Mouse (Mus musculus) heart, postnatal 0 days (tissue): ENCODE measurements at regions not wholly inside any gene's neighbourhood (a gene's known extent, or its start where the extent isn't known, plus 50 kb on each side); places are given as distances from the start of the nearest gene placed in this dataset.

Experiments used
- ATAC-seq: fragments of 200-750 bp; cut with Nextera tagmentation; 2 replicates; pipeline ENCODE4 v1.8.0; 2017; ENCODE audit warnings: low read depth, moderate number of reproducible peaks, moderate library complexity; ENCODE audit not compliant: insufficient read depth
- DNase-seq: peaks from one replicate; pipeline ENCODE4 v3.0.0-alpha.2; 2016; ENCODE audit warnings: low spot score
- H3K27ac ChIP-seq: fragments of 300-500 bp; sonication (generic); 2 replicates; pipeline ENCODE4 v1.5.1; 2014; ENCODE audit warnings: low read depth, mild to moderate bottlenecking
- H3K27me3 ChIP-seq: fragments of 300-500 bp; sonication (generic); 2 replicates; pipeline ENCODE4 v1.6.1; 2014; ENCODE audit warnings: low read length, mixed read lengths; ENCODE audit not compliant: control insufficient read depth, insufficient read depth
- H3K36me3 ChIP-seq: fragments of 300-500 bp; sonication (generic); replicated peaks from 2 replicates; pipeline ENCODE4 v1.6.1; 2014; ENCODE audit warnings: low read length, mixed read lengths; ENCODE audit not compliant: control insufficient read depth, insufficient read depth
- H3K4me1 ChIP-seq: fragments of 300-500 bp; sonication (generic); 2 replicates; pipeline ENCODE4 v1.6.1; 2014; ENCODE audit warnings: antibody characterized with exemption; ENCODE audit not compliant: control insufficient read depth, insufficient read depth
- H3K4me2 ChIP-seq: fragments of 300-500 bp; sonication (generic); 2 replicates; pipeline ENCODE4 v1.6.1; 2014; ENCODE audit warnings: low read depth, mild to moderate bottlenecking, low read length, moderate library complexity
- H3K4me3 ChIP-seq: fragments of 300-500 bp; sonication (generic); 2 replicates; pipeline ENCODE4 v1.5.1; 2014; ENCODE audit warnings: low read depth, low read length
- H3K9ac ChIP-seq: fragments of 300-500 bp; sonication (generic); replicated peaks from 2 replicates; pipeline ENCODE4 v1.6.1; 2014; ENCODE audit warnings: low read depth, low read length, mixed read lengths
- H3K9me3 ChIP-seq: fragments of 300-500 bp; sonication (generic); replicated peaks from 2 replicates; pipeline ENCODE4 v1.6.1; 2016; ENCODE audit warnings: low read length; ENCODE audit not compliant: control insufficient read depth
- CTCF ChIP-seq: IDR thresholded peaks from 2 replicates; pipeline ENCODE4 v1.5.1; 2016; ENCODE audit warnings: antibody characterized with exemption, control low read depth, low read depth
- EP300 ChIP-seq: IDR thresholded peaks from 2 replicates; pipeline ENCODE4 v1.6.1; 2016; ENCODE audit warnings: antibody characterized with exemption, low read depth
- WGBS: fragments of 180-500 bp; shearing (Covaris S2); extraction: QIAGEN DNeasy Blood & Tissue Kit; methylation state at CpG from one replicate; pipeline ENCODE4 v1.1.7; 2014; 5-methylcytosine and 5-hydroxymethylcytosine counted together

GRCm38 (mm10) chr11:84676377-84677078, 142.8 kb downstream of the Mrm1 start:
- Histone ChIP-seq H3K4me2 (no peak overlapping the region), H3K9me3 (no peaks in the 10 kb centered on the region), H3K4me3 (no peak overlapping the region), H3K36me3 (no peaks in the 10 kb centered on the region), H3K27me3 (0 out of 2 replicates have a peak, but pooled peaks cover 4% of the 10 kb centered on the region), H3K9ac (no peak overlapping the region), H3K4me1 (no peaks in the 10 kb centered on the region), H3K27ac (no peak overlapping the region)
- DNase-seq (no peak), ATAC-seq (no peak)
- no peak for TF ChIP-seq CTCF
- TF ChIP-seq EP300 = no peak
- 36% methylated on average over 18 of the region's 18 CpGs for WGBS

- Histone ChIP-seq H3K27me3 (0 out of 2 replicates have a peak, but pooled peaks cover 4% of the 10 kb centered on the region), H3K9me3 (no peaks in the 10 kb centered on the region), H3K36me3 (no peaks in the 10 kb centered on the region), H3K9ac (no peak overlapping the region), H3K4me2 (no peak overlapping the region), H3K4me3 (no peak overlapping the region), H3K27ac (no peak overlapping the region), H3K4me1 (no peaks in the 10 kb centered on the region)
- ATAC-seq = no peak
- WGBS = 58% methylated on average over 18 of the region's 18 CpGs
- DNase-seq = no peak
- no peak for TF ChIP-seq EP300
- TF ChIP-seq CTCF = no peak
Observed at GRCm38 (mm10) chr11:84672841-84673473, 146.4 kb downstream of the Mrm1 start.

GRCm38 (mm10) chr11:84671585-84671984, 146.2 kb upstream of the Lhx1 start:
- no peaks in the 10 kb centered on the region for H3K4me1 ChIP-seq
- ATAC-seq (no peak), DNase-seq (no peak)
- H3K9me3 ChIP-seq = no peaks in the 10 kb centered on the region
- H3K4me2 ChIP-seq = no peak overlapping the region
- H3K27ac ChIP-seq = no peak overlapping the region
- 63% methylated on average over 6 of the region's 6 CpGs for WGBS
- H3K9ac ChIP-seq = no peak overlapping the region
- H3K4me3 ChIP-seq = no peak overlapping the region
- TF ChIP-seq CTCF (no peak), EP300 (no peak)
- H3K36me3 ChIP-seq = no peaks in the 10 kb centered on the region
- H3K27me3 ChIP-seq = 0 out of 2 replicates have a peak, but pooled peaks cover under 1% of the 10 kb centered on the region

DNA sequence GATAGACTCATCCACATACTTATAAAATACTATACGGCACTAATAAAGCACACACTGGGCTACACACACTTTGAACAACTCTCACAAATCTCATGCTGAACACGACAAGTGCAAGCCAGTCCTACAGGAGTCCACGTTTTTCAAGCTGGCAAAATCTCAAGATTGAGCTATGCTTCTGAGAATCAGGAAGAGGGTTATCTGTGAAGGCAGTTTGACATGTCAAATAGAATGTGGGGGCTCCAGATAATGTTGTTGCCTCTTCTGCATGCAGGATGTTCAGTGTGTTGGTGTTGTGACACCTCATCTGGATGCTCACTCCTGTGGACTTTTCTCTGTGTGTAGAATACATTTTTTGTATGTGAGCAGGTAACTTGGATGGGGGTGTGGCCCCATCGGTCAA, 142.4 kb upstream of the Lhx1 start:
- TF ChIP-seq EP300 (no peak), CTCF (no peak)
- DNase-seq = no peak
- H3K9me3 ChIP-seq = no peaks in the 10 kb centered on the region
- no peak overlapping the region for H3K4me3 ChIP-seq
- 62% methylated on average over 4 of the region's 4 CpGs for WGBS
- no peak overlapping the region for H3K9ac ChIP-seq
- H3K4me2 ChIP-seq = no peak overlapping the region
- H3K27me3 ChIP-seq = no peaks in the 10 kb centered on the region
- no peak overlapping the region for H3K27ac ChIP-seq
- no peak for ATAC-seq
- no peaks in the 10 kb centered on the region for H3K36me3 ChIP-seq
- no peaks in the 10 kb centered on the region for H3K4me1 ChIP-seq

DNA sequence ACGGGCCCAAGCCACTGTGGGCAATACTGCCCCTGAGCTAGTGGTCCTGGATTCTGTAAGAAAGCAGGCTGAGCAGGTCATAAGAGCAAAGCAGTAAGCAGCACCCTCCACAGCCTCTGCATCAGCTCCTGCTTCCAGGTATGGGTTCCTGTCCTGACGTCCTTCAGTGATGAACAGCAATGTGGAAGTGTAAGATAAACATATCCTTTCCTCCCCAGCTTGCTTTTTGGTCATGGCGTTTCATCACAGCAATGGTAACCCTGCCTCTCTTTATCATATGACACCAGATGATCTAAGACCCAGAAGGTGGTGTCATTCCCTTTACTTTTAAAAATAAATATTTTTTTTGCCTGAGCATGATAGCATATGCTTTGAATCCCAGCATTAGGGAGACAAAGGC, 138.9 kb upstream of the Lhx1 start:
- DNase-seq = no peak

GRCm38 (mm10) chr11:84661981-84662380, 136.6 kb upstream of the Lhx1 start:
- no peak overlapping the region for H3K27ac ChIP-seq
- H3K9ac ChIP-seq = no peak overlapping the region
- no peaks in the 10 kb centered on the region for H3K9me3 ChIP-seq
- no peaks in the 10 kb centered on the region for H3K4me1 ChIP-seq
- no peak for TF ChIP-seq CTCF
- no peak for TF ChIP-seq EP300
- ATAC-seq (no peak), DNase-seq (peak; percentile 10)
- H3K36me3 ChIP-seq = no peaks in the 10 kb centered on the region
- no peaks in the 10 kb centered on the region for H3K27me3 ChIP-seq
- WGBS = 8% methylated on average over 7 of the region's 7 CpGs
- no peak overlapping the region for H3K4me3 ChIP-seq
- no peak overlapping the region for H3K4me2 ChIP-seq

More for the DNA sequence above, 138.9 kb upstream of the Lhx1 start:
- no peak overlapping the region for H3K27ac ChIP-seq
- H3K4me1 ChIP-seq = no peaks in the 10 kb centered on the region
- H3K4me2 ChIP-seq = no peak overlapping the region
- WGBS = 39% methylated on average over 3 of the region's 3 CpGs
- ATAC-seq = no peak
- H3K4me3 ChIP-seq = no peak overlapping the region
- no peaks in the 10 kb centered on the region for H3K27me3 ChIP-seq
- TF ChIP-seq CTCF = no peak
- no peak for TF ChIP-seq EP300
- H3K9ac ChIP-seq = no peak overlapping the region
- H3K36me3 ChIP-seq = no peaks in the 10 kb centered on the region
- no peaks in the 10 kb centered on the region for H3K9me3 ChIP-seq
